Mouse (Mus musculus): Measurements from ENCODE around the gene Foxp4. TPM values are rescaled to one million over a fixed set of nuclear protein-coding genes. Genes with fewer than 3 reads are reported as not detected.

Foxp4 gene
- 1 to 10 TPM; 5.9 to 7.8 (median 6.6) TPM for total RNA-seq (2022)

DNA sequence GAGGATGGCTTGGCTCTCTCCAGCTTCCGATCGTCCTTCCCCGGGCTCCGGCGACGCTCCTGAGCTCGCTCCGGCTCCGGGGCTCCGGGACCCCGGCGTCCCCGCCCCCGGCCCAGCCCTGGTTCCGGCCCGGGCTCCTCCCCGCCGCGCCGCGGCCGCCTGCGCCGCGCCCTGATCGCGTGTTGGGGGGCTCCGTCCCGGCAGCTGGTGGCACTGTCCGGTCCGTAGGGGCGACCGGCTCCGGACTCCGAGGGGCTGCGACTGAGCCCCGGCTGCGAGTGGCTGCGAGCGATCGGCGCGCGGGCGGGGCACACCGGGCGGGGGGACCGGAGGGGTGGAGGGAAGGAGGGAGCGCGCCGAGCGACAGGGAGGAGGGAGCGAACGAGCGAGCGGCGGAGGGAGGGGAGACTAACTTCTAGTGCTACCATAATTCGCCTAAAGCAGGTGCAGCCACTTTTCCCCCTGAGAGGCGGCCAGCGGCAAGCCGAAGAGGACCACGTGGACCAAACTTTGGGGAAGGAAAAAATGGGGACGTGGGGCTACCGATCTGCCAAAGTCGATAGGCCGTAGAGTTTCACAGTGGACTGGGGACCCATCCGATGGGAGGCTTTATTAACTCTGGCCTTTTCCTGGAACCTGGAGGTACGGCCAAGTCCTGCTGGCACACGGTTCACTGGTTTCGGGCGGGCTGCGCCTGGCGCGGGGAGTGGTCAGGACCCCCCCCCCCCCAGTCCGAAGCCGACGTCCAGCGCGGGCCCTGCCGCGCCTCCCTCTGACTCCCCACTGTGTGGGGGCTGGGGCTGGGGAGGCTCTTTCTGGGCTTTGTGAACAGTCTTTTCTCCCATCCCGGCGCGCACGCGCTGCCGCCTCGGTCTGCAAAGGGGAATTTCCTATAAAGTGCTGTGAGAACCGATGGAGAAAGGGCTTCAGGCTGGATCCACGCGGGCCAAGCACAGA, at the start of gene Foxp4:
Gene Foxp4 (minus strand): TSS at position 263 of the 957 bp plus-strand sequence.
- DNase-seq (ENCODE audit: low spot score in 2 of 2) = peak; percentile 57 to 71

- DNase-seq (ENCODE audit: low spot score in 2 of 2) = peak; percentile 65 to 78
Observed at GRCm38 (mm10) chr17:47973563-47974472, 49.4 kb upstream of the Foxp4 start.

DNA sequence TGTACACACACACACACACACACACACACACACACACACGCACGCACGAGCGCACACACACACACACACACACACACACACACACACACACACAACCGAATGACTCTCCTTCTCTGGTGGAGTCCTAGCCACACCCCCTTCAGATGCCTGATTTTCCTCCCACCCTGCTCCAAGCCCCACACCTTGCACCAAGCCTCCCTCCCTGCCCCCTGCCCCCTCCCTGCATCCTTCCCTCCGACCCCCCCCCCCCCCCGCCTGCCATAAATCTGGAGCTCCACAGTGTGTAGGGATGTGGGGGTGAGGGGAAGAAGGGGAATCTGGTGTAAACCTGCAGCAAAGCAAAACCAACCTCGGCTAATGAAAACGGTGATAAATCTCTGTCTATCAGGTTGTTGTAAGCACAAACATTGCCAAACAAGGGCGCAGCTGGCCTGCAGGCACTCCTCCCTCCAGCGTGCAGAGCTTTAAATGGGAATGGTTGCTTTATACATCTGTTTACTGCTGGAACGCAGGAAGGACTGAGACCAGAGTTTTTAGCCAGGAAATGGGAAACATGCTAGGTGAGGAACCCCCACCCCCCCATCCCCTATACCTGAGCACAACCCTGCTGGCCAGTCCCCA, 41.5 kb upstream of the Foxp4 start:
- no peak for DNase-seq (ENCODE audit: low spot score in 2 of 2)

DNA sequence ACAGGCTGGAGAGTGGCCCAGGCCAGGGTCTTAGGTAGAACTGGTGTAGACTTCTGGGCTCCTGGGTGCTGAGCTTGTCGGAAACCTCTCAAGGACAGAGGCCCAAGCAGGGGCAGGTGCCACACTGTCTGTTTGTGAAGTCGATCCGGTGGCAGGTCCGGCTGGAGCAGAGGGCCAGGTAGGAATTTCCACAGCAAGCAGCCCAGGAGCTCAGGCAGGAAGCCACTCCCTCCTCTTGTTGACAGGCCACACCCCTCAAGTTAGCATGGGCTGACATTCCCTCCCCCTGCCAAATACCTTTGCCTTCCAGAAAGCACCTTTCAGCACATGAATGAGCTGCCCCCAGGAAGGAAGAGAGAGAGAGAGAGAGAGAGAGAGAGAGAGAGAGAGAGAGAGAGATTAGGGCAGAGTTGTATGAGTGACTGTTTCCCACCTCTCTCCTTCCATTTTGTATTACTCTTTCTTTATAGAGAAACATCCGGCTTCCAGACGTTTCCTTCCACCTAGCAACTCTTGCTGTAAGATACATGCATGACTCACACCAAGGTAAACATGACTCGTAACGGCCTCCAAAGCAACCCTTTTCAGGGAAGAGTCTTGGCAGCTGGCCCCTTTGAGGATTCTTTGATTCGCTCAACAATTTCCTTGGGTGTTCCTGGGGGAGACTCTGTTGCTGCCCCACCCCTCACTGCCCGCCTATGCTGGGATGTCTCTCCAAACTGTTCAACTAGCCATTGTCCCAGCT, 33.8 kb upstream of the Foxp4 start:
- no peak for DNase-seq (ENCODE audit: low spot score in 2 of 2)

- no peak for DNase-seq (ENCODE audit: low spot score in 2 of 2)
Observed at GRCm38 (mm10) chr17:47956486-47956885, 32.0 kb upstream of the Foxp4 start.

DNA sequence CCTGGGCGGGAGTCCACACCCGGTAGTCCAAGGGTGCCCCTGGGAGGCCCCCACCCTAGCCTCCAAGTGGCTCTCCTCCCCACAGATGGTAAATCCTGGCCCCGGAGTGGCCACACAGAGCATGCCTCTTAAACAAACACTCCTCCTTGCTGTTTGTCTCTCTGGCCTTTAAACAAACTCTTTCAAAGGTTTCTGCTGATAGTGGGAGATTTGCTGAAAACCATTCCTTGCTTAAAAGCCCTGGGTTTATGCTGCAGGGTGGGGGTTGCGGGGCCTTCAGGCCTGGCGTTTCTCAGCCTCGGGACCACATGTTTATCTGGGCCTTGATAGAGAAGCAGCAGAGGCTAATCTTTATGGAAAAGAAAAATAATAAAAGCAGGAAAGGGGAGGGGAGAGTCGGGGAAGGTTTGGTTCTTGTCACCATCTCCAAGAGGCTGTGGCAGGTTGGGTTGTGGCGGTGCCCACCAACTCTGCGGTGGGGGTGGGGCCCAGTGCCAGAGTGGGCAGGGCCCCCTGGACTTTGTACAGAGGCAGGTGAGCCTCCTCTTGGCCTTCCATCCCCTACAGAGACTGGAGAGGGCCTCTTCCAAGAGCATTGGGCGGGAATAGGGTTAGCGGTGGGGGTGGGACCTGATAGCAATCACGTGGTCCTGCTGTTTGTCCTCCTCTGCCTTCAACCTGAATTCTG, 30.8 kb upstream of the Foxp4 start:
- no peak for DNase-seq (ENCODE audit: low spot score in 2 of 2)

DNA sequence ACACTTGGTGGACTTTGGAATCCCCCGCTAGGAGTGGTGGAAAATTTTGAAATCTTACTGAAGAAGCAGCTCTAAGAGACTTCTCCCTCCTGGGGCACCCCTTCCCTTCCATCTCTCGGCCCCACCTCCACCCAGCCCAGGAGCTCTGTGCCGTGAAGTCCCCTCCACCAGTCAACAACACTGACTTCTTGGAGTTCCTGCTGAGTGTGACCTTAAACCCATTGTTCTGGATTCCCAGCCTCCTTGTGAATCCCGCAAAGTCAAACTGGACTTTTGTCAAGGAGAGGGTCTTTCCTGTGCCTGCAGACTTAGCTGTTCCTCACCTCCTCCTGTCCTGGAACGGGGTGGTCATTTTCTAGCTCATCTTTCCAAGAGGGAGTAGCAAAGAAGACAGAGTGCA, 28.8 kb upstream of the Foxp4 start:
- DNase-seq (ENCODE audit: low spot score in 2 of 2) = no peak

- no peak for DNase-seq (ENCODE audit: low spot score in 2 of 2)
Observed at GRCm38 (mm10) chr17:47952368-47953081, 28.1 kb upstream of the Foxp4 start.

DNA sequence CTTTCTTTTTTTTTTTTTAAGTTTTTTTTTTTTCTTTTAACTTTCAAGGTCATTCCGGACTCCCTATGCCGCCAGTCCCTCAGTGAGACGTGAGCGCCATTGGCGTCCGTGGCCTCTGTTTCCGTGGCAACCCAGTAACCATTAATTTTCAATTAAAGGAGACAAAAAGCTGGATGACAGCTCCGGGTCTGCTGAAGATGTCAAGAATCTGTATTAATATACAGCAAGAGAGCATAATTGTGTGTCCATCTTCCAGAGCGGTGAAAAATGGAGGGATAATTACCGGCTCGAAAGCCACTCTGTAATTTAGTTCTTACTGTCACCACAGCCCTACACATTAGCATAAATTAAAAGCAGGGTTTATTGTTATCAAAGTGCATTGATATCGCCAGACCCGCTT, 27.0 kb upstream of the Foxp4 start:
- no peak for DNase-seq (ENCODE audit: low spot score in 2 of 2)

GRCm38 (mm10) chr17:47950831-47951230, 26.4 kb upstream of the Foxp4 start:
- no peak for DNase-seq (ENCODE audit: low spot score in 2 of 2)

GRCm38 (mm10) chr17:47949441-47949840, 25.0 kb upstream of the Foxp4 start:
- no peak for DNase-seq (ENCODE audit: low spot score in 2 of 2)

- DNase-seq (ENCODE audit: low spot score in 2 of 2) = no peak
Observed at GRCm38 (mm10) chr17:47948753-47949152, 24.3 kb upstream of the Foxp4 start.

- no peak for DNase-seq (ENCODE audit: low spot score in 2 of 2)
Observed at GRCm38 (mm10) chr17:47946921-47947420, 22.5 kb upstream of the Foxp4 start.

DNA sequence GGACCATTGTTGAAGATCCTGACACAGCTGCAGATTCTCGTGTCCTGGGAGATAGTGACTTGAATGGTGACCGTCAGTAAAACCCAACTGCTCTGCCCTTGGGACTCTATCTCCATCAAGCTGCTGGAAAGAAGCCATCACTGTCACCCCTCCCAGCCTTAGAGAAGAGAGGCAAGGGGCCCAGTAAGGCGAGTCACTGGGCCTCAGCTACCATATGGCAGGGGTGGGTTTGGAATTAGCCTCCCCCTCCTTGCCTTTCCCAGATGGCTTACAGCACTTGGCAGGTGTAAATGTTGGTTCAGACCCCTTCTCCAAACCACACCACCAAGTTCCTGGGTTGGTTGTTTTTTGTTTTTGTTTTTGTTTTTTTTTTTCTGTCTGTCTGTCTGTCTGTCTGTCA, 21.7 kb upstream of the Foxp4 start:
- no peak for DNase-seq (ENCODE audit: low spot score in 2 of 2)

DNA sequence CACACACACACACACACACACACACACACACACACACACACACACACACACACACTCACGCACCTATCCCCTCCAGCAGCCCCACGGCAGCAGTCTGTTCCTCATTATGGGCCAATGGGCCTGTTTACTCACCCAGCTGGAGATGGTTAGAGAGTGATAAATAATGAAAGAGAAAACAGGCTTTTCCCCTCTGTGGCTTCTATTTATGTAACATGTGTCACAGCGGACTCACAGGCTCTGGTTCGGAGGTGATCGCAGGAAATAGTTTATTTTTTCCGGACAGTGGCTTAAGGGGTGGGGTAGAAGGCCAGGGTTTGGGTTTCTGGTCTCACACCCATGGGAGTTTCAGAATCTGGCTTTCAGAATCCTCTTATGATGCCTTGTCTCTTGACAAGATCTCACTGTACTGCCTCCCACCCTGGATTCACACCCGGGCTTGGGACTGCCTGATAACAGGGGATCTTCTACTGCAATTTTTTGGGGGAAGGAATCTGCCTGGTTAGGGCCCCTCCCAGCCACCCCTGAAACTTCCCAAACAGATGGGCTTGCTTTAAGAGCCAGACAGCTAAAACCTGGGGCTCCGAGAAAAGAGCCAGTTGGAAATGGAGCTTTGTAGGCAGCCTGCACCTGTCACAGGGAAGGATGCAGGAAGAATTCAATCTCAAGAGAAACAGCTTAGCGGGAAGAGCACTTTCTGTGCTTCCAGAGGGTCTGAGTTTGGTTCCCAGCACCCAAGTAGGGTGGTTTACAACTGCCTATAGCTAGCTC, 18.8 kb upstream of the Foxp4 start:
- DNase-seq (ENCODE audit: low spot score in 2 of 2) = no peak

GRCm38 (mm10) chr17:47942008-47942407, 17.6 kb upstream of the Foxp4 start:
- DNase-seq (ENCODE audit: low spot score in 2 of 2) = no peak

DNA sequence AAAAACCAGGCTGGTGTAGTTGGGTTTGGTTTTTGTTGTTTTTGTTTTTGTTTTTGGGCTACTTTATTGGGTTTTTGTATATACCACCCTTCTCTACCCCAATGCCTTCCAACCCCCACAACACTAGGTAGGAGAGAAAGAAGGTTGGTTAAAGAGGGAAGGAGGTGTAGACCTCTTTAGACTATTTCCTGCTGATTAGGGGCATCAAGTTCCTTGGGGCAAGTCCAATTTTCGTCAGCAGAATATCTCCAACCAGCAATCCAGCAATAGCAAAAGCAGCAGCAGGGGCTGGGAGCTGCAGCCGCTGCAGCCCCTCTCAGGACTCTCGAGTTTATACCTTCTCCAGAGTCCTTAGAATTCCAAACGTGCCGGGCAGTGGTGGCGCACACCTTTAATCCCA, 14.4 kb upstream of the Foxp4 start:
- no peak for DNase-seq (ENCODE audit: low spot score in 2 of 2)

GRCm38 (mm10) chr17:47937926-47938600, 13.6 kb upstream of the Foxp4 start:
- no peak for DNase-seq (ENCODE audit: low spot score in 2 of 2)
